Mouse (Mus musculus): ENCODE measurements around the gene Fbxo21.

GRCm38 (mm10) chr5:117981943-117982342, 5.4 kb downstream of the Fbxo21 start:
- TF ChIP-seq CTCF (IDR thresholded peaks at IDR 0.05; ENCODE audit: low read depth) (no peak), EP300 (IDR thresholded peaks at IDR 0.05; ENCODE audit: low read depth) (no peak)
